35 mouse cellular contexts compared by ENCODE assay signal in genomic region chr4:115014276-115014675, GRCm38 (mm10). TPM values are rescaled to one million over a fixed set of nuclear protein-coding genes. Genes with fewer than 3 reads are reported as not detected.
"Had no signal": no experiment of that assay in that cellular context is flagged by ENCODE, and none has a peak within 500 bp of the region (broad histone marks: within the 10 kb centered on the region; RNA-seq: fewer than 3 reads in every experiment).

No protein-coding gene starts in this region.

- H3K36me3 ChIP-seq: hindbrain, embryonic 13.5 days; hindbrain, embryonic 15.5 days had no signal

- H3K27me3 ChIP-seq: heart, embryonic 12.5 days; heart, embryonic 13.5 days; heart, embryonic 15.5 days; hindbrain, embryonic 12.5 days; hindbrain, embryonic 13.5 days; hindbrain, embryonic 15.5 days; intestine, embryonic 15.5 days; kidney, embryonic 15.5 days had no signal

- H3K9ac ChIP-seq: heart, embryonic 12.5 days; heart, embryonic 13.5 days; heart, embryonic 15.5 days; hindbrain, embryonic 12.5 days; hindbrain, embryonic 13.5 days; hindbrain, embryonic 14.5 days; hindbrain, embryonic 15.5 days; intestine, embryonic 15.5 days; kidney, embryonic 15.5 days had no signal

- H3K27ac ChIP-seq: heart, embryonic 10.5 days; heart, embryonic 13.5 days; heart, embryonic 15.5 days; hindbrain, embryonic 10.5 days; hindbrain, embryonic 12.5 days; hindbrain, embryonic 13.5 days; hindbrain, embryonic 14.5 days; hindbrain, embryonic 15.5 days; hindbrain, postnatal 0 days; intestine, embryonic 15.5 days; kidney, embryonic 15.5 days; kidney, postnatal 0 days; layer of hippocampus, adult 2 months; left cerebral cortex, adult 2 months had no signal

- DNase-seq: heart, postnatal 10 days; heart, postnatal 14 days; heart, postnatal 36 days; heart, postnatal 4 days; kidney, adult 18-20 months; kidney, adult 2 months; kidney, adult 8-10 months; kidney, adult 9 months; kidney, postnatal 10 days; kidney, postnatal 14 days; kidney, postnatal 25 days; kidney, postnatal 36 days; kidney, postnatal 4 days; layer of hippocampus, adult 9-11 months; layer of hippocampus, postnatal 36 days had no signal

- ATAC-seq: hindbrain, embryonic 16.5 days; hindbrain, postnatal 0 days; inflammation-experienced regulatory T-cells, adult 6 months; intestine, embryonic 15.5 days; intestine, embryonic 16.5 days; intestine, postnatal 0 days had no signal

- H3K4me1 ChIP-seq: heart, embryonic 10.5 days; heart, embryonic 12.5 days; heart, embryonic 13.5 days; heart, embryonic 15.5 days; hindbrain, embryonic 10.5 days; hindbrain, embryonic 12.5 days; hindbrain, embryonic 13.5 days; hindbrain, embryonic 15.5 days; intestine, embryonic 15.5 days; kidney, embryonic 15.5 days had no signal

- H3K4me2 ChIP-seq: heart, embryonic 11.5 days; heart, embryonic 12.5 days; heart, embryonic 13.5 days; heart, embryonic 15.5 days; hindbrain, embryonic 12.5 days; hindbrain, embryonic 13.5 days; hindbrain, embryonic 14.5 days; hindbrain, embryonic 15.5 days; intestine, embryonic 15.5 days; kidney, embryonic 15.5 days had no signal

- H3K9me3 ChIP-seq: heart, embryonic 10.5 days; heart, embryonic 12.5 days; heart, embryonic 13.5 days; heart, embryonic 15.5 days; hindbrain, embryonic 10.5 days; hindbrain, embryonic 12.5 days; hindbrain, embryonic 13.5 days; hindbrain, embryonic 15.5 days; intestine, embryonic 15.5 days; kidney, embryonic 15.5 days had no signal

- H3K4me3 ChIP-seq: heart, embryonic 10.5 days; heart, embryonic 12.5 days; heart, embryonic 13.5 days; heart, embryonic 15.5 days; hindbrain, embryonic 10.5 days; hindbrain, embryonic 12.5 days; hindbrain, embryonic 13.5 days; hindbrain, embryonic 15.5 days; intestine, embryonic 15.5 days; kidney, embryonic 15.5 days; layer of hippocampus, adult 2 months; left cerebral cortex, adult 2 months had no signal

RNA-seq across cellular contexts. Expression of gene Tal1, which starts 42.0 kb away (rescaled TPM):
- polyA plus RNA-seq: inflammation-experienced regulatory T-cells, adult 6 months had no signal
